In genomic region chr17:24752415-24753394, GRCm38 (mm10) we compare ENCODE assay signal across 8 mouse cellular contexts. TPM values are rescaled to one million over a fixed set of nuclear protein-coding genes. Genes with fewer than 3 reads are reported as not detected.
DNase-seq lines count a peak whose midpoint lies in the region; ATAC-seq and TF ChIP-seq lines count a peak whose summit lies in the region.

Gene Hs3st6, plus strand, starts transcription at chr17:24752988.

- peak; percentile 70; the same call in 1 of the 2 replicates for ATAC-seq in heart, embryonic 13.5 days (ENCODE audit: extremely low read depth, insufficient number of reproducible peaks, low FRiP score, low TSS enrichment)
- ATAC-seq in erythroblast, adult 5-6 weeks (replicated peaks; ENCODE audit: low FRiP score, poor library complexity, severe bottlenecking) = no peak

- H3K9ac ChIP-seq in heart, embryonic 13.5 days = peak within 1 kb of the TSS; percentile 71
- peak within 1 kb of the TSS; percentile 65 for H3K9ac ChIP-seq in liver, adult 2 months (ENCODE audit: low read depth, low read length)

- no peak for TF ChIP-seq CTCF in liver, adult 2 months (IDR thresholded peaks at IDR 0.05; ENCODE audit: low read depth, low read length)

- no peaks in the 10 kb centered on the region for H3K36me3 ChIP-seq in heart, embryonic 13.5 days
- no peaks in the 10 kb centered on the region for H3K36me3 ChIP-seq in liver, adult 2 months (ENCODE audit: control insufficient read depth, insufficient read depth, low read length)

- no peaks in the 10 kb centered on the region for H3K9me3 ChIP-seq in heart, embryonic 13.5 days

- H3K4me2 ChIP-seq in heart, embryonic 13.5 days = peak within 1 kb of the TSS; percentile 96

- no peak for DNase-seq in heart, adult 9 months (ENCODE audit: low spot score in 2 of 2)
- DNase-seq in ZHBTc4 (ENCODE audit: low read depth, low spot score) = peak; percentile 76
- DNase-seq in gonadal fat pad, adult 2 months (ENCODE audit: low read depth) = no peak
- DNase-seq in liver, adult 2 months (ENCODE audit: extremely low read depth, low read depth, low spot score) = no peak
- DNase-seq in retina, embryonic 14.5 days (ENCODE audit: low spot score) = peak; percentile 59
- no peak for DNase-seq in ovary, adult 18-20 months (ENCODE audit: low spot score)

- 0 out of 2 replicates have a peak, but pooled peaks have one; percentile 27 for TF ChIP-seq POLR2A in liver, adult 2 months (IDR thresholded peaks at IDR 0.05; ENCODE audit: extremely low read depth, insufficient read depth, low read length)

- under 1% methylated on average over 68 of the region's 82 CpGs for WGBS in heart, embryonic 13.5 days
- WGBS in liver, adult 2 months = under 1% methylated on average over 76 of the region's 82 CpGs

- peaks cover 13% of the 10 kb centered on the region for H3K4me1 ChIP-seq in heart, embryonic 13.5 days
- H3K4me1 ChIP-seq in liver, adult 2 months (ENCODE audit: control insufficient read depth, insufficient read depth, low read length) = peaks cover 6% of the 10 kb centered on the region; the same call in 1 of the 2 replicates

- H3K79me2 ChIP-seq in liver, adult 2 months (ENCODE audit: control insufficient read depth, insufficient read depth, low read length) = no peaks in the 10 kb centered on the region

- H3K4me3 ChIP-seq in heart, embryonic 13.5 days = peak within 1 kb of the TSS; percentile 61
- peak within 1 kb of the TSS; percentile 55 for H3K4me3 ChIP-seq in liver, adult 2 months (ENCODE audit: insufficient read depth, low read depth, low read length)

- peaks cover 93% of the 10 kb centered on the region for H3K27me3 ChIP-seq in heart, embryonic 13.5 days (replicated peaks)
- peaks cover 7% of the 10 kb centered on the region; the same call in 1 of the 2 replicates for H3K27me3 ChIP-seq in liver, adult 2 months (ENCODE audit: control insufficient read depth, insufficient read depth, low read length)

- no peak within 1 kb of the TSS for H3K27ac ChIP-seq in heart, embryonic 13.5 days (replicated peaks)
- H3K27ac ChIP-seq in liver, adult 2 months (replicated peaks; ENCODE audit: insufficient read depth, low read depth, low read length) = no peak within 1 kb of the TSS

RNA-seq across cellular contexts. Expression of gene Hs3st6, which starts in this region (rescaled TPM):
- 0.24 and 0.59 TPM in 2 replicates for polyA plus RNA-seq in heart, embryonic 13.5 days (2015; fragmentation: Nextera tagmentation; extraction: Ambion mirVana)
- 26.1 and 35.8 TPM in 2 replicates for polyA plus RNA-seq in gonadal fat pad, adult 2 months (2012; rRNA removed)
- total RNA-seq in liver, adult 2 months (2014; rRNA removed) = 0.74 and 1.2 TPM in 2 replicates
- polyA plus RNA-seq in liver, adult 2 months (2012; rRNA removed) = 2.3 and 3.9 TPM in 2 replicates
- total RNA-seq in erythroblast, adult 5-6 weeks (2015; ENCODE audit: low replicate concordance) = not detected in 2 replicates
- not detected in 2 replicates for total RNA-seq in erythroblast, adult 5-6 weeks (2017; ENCODE audit: low replicate concordance)

Comparison
In these comparisons a context has a peak if more than half of its experiments do, and no peak if none do; other contexts are left out.
1. Peak in ATAC-seq, H3K4me3 ChIP-seq, H3K9ac ChIP-seq and H3K4me2 ChIP-seq in heart, embryonic 13.5 days; RNA of the gene not detected or under 1 TPM.
2. DNase-seq: peak in ZHBTc4 (single experiment) and retina, embryonic 14.5 days (single experiment); none in heart, adult 9 months (0 of 2), gonadal fat pad, adult 2 months (single experiment), liver, adult 2 months (single experiment) and ovary, adult 18-20 months (single experiment).